Mouse (Mus musculus): ENCODE results near the gene Alkbh7. TPM values are rescaled to one million over a fixed set of nuclear protein-coding genes. Genes with fewer than 3 reads are reported as not detected.

Gene Alkbh7
- polyA plus RNA-seq, 1 experiment from 2014 or later, result 43.7 TPM

GRCm38 (mm10) chr17:56969321-56969720 lies 27.8 kb upstream of the Alkbh7 start:
- H3K9me3 ChIP-seq (ENCODE audit: control insufficient read depth, low read length), result no peaks in the 10 kb centered on the region
- no peaks in the 10 kb centered on the region for H3K27me3 ChIP-seq (replicated peaks; ENCODE audit: control insufficient read depth, insufficient read depth, low read length)
- ATAC-seq, result no peak
- no peak overlapping the region for H3K27ac ChIP-seq (ENCODE audit: low read length)
- no peak overlapping the region for H3K4me3 ChIP-seq (ENCODE audit: low read length)
- WGBS, result 39% methylated on average over 3 of the region's 3 CpGs
- no peak overlapping the region for H3K9ac ChIP-seq (ENCODE audit: low read depth, low read length)
- H3K4me1 ChIP-seq (ENCODE audit: control insufficient read depth, insufficient read depth, low read length), result 0 out of 2 replicates have a peak, but pooled peaks cover under 1% of the 10 kb centered on the region
- no peak overlapping the region for H3K4me2 ChIP-seq (ENCODE audit: low read depth, low read length)
- H3K36me3 ChIP-seq (ENCODE audit: control insufficient read depth, insufficient read depth, low read length), result no peaks in the 10 kb centered on the region

GRCm38 (mm10) chr17:56970081-56970480 lies 27.1 kb upstream of the Alkbh7 start:
- Histone ChIP-seq H3K4me2 (ENCODE audit: low read depth, low read length) (no peak overlapping the region), H3K36me3 (ENCODE audit: control insufficient read depth, insufficient read depth, low read length) (no peaks in the 10 kb centered on the region), H3K9me3 (ENCODE audit: control insufficient read depth, low read length) (no peaks in the 10 kb centered on the region), H3K4me1 (ENCODE audit: control insufficient read depth, insufficient read depth, low read length) (0 out of 2 replicates have a peak, but pooled peaks cover 3% of the 10 kb centered on the region), H3K9ac (ENCODE audit: low read depth, low read length) (no peak overlapping the region), H3K27me3 (replicated peaks; ENCODE audit: control insufficient read depth, insufficient read depth, low read length) (no peaks in the 10 kb centered on the region), H3K27ac (ENCODE audit: low read length) (no peak overlapping the region), H3K4me3 (ENCODE audit: low read length) (no peak overlapping the region)
- WGBS, result 69% methylated on average over 5 of the region's 5 CpGs
- ATAC-seq, result no peak

GRCm38 (mm10) chr17:56973956-56974707 lies 23.0 kb upstream of the Alkbh7 start:
- H3K4me1 ChIP-seq (ENCODE audit: control insufficient read depth, insufficient read depth, low read length), result peaks cover 23% of the 10 kb centered on the region
- H3K4me2 ChIP-seq (ENCODE audit: low read depth, low read length), result no peak overlapping the region
- no peaks in the 10 kb centered on the region for H3K9me3 ChIP-seq (ENCODE audit: control insufficient read depth, low read length)
- H3K27ac ChIP-seq (ENCODE audit: low read length), result peak overlapping the region; percentile 12; the same call in 1 of the 2 replicates
- no peaks in the 10 kb centered on the region for H3K27me3 ChIP-seq (replicated peaks; ENCODE audit: control insufficient read depth, insufficient read depth, low read length)
- H3K9ac ChIP-seq (ENCODE audit: low read depth, low read length), result no peak overlapping the region
- no peaks in the 10 kb centered on the region for H3K36me3 ChIP-seq (ENCODE audit: control insufficient read depth, insufficient read depth, low read length)
- no peak overlapping the region for H3K4me3 ChIP-seq (ENCODE audit: low read length)
- ATAC-seq, result peak; percentile 2
- 62% methylated on average over 13 of the region's 14 CpGs for WGBS

GRCm38 (mm10) chr17:56974708-56975240 lies 22.4 kb upstream of the Alkbh7 start:
- 52% methylated on average over 5 of the region's 5 CpGs for WGBS
- no peak overlapping the region for H3K9ac ChIP-seq (ENCODE audit: low read depth, low read length)
- H3K4me1 ChIP-seq (ENCODE audit: control insufficient read depth, insufficient read depth, low read length), result peaks cover 24% of the 10 kb centered on the region
- H3K36me3 ChIP-seq (ENCODE audit: control insufficient read depth, insufficient read depth, low read length), result no peaks in the 10 kb centered on the region
- no peak overlapping the region for H3K4me2 ChIP-seq (ENCODE audit: low read depth, low read length)
- no peaks in the 10 kb centered on the region for H3K9me3 ChIP-seq (ENCODE audit: control insufficient read depth, low read length)
- peak; percentile 54 for ATAC-seq
- H3K4me3 ChIP-seq (ENCODE audit: low read length), result no peak overlapping the region
- no peaks in the 10 kb centered on the region for H3K27me3 ChIP-seq (replicated peaks; ENCODE audit: control insufficient read depth, insufficient read depth, low read length)
- H3K27ac ChIP-seq (ENCODE audit: low read length), result peak overlapping the region; percentile 12; the same call in 1 of the 2 replicates

- Histone ChIP-seq H3K36me3 (ENCODE audit: control insufficient read depth, insufficient read depth, low read length) (no peaks in the 10 kb centered on the region), H3K9me3 (ENCODE audit: control insufficient read depth, low read length) (no peaks in the 10 kb centered on the region)
- 74% methylated on average over 3 of the region's 3 CpGs for WGBS
Measured at GRCm38 (mm10) chr17:56975391-56975790, 21.7 kb upstream of the Alkbh7 start.

GRCm38 (mm10) chr17:56976531-56977390 lies 20.4 kb upstream of the Alkbh7 start:
- 65% methylated on average over 8 of the region's 8 CpGs for WGBS
- Histone ChIP-seq H3K4me1 (ENCODE audit: control insufficient read depth, insufficient read depth, low read length) (peaks cover 26% of the 10 kb centered on the region), H3K36me3 (ENCODE audit: control insufficient read depth, insufficient read depth, low read length) (no peaks in the 10 kb centered on the region), H3K9me3 (ENCODE audit: control insufficient read depth, low read length) (no peaks in the 10 kb centered on the region), H3K9ac (ENCODE audit: low read depth, low read length) (peak overlapping the region; percentile 21; the same call in 1 of the 2 replicates), H3K27ac (ENCODE audit: low read length) (peak overlapping the region; percentile 76), H3K4me2 (ENCODE audit: low read depth, low read length) (no peak overlapping the region), H3K4me3 (ENCODE audit: low read length) (no peak overlapping the region), H3K27me3 (replicated peaks; ENCODE audit: control insufficient read depth, insufficient read depth, low read length) (no peaks in the 10 kb centered on the region)
- ATAC-seq, result peak; percentile 29

More at GRCm38 (mm10) chr17:56975391-56975790, 21.7 kb upstream of the Alkbh7 start:
- Histone ChIP-seq H3K27me3 (replicated peaks; ENCODE audit: control insufficient read depth, insufficient read depth, low read length) (no peaks in the 10 kb centered on the region), H3K9ac (ENCODE audit: low read depth, low read length) (no peak overlapping the region), H3K27ac (ENCODE audit: low read length) (no peak overlapping the region), H3K4me3 (ENCODE audit: low read length) (no peak overlapping the region), H3K4me2 (ENCODE audit: low read depth, low read length) (no peak overlapping the region), H3K4me1 (ENCODE audit: control insufficient read depth, insufficient read depth, low read length) (peaks cover 24% of the 10 kb centered on the region)
- ATAC-seq, result no peak

- no peaks in the 10 kb centered on the region for H3K36me3 ChIP-seq (ENCODE audit: control insufficient read depth, insufficient read depth, low read length)
- peaks cover 28% of the 10 kb centered on the region for H3K4me1 ChIP-seq (ENCODE audit: control insufficient read depth, insufficient read depth, low read length)
- no peak overlapping the region for H3K4me3 ChIP-seq (ENCODE audit: low read length)
- 0 out of 2 replicates have a peak overlapping the region, but pooled peaks have one; percentile 1 for H3K4me2 ChIP-seq (ENCODE audit: low read depth, low read length)
- H3K27me3 ChIP-seq (replicated peaks; ENCODE audit: control insufficient read depth, insufficient read depth, low read length), result no peaks in the 10 kb centered on the region
- peak overlapping the region; percentile 55 for H3K27ac ChIP-seq (ENCODE audit: low read length)
- no peaks in the 10 kb centered on the region for H3K9me3 ChIP-seq (ENCODE audit: control insufficient read depth, low read length)
- WGBS, result 18% methylated on average over 6 of the region's 8 CpGs
- peak overlapping the region; percentile 36; the same call in 1 of the 2 replicates for H3K9ac ChIP-seq (ENCODE audit: low read depth, low read length)
- peak; percentile 40; the same call in 1 of the 2 replicates for ATAC-seq
Measured at GRCm38 (mm10) chr17:56979524-56979923, 17.6 kb upstream of the Alkbh7 start.

GRCm38 (mm10) chr17:56981049-56981448 lies 16.1 kb upstream of the Alkbh7 start:
- WGBS, result 60% methylated on average over 7 of the region's 7 CpGs
- peak; percentile 84 for ATAC-seq
- Histone ChIP-seq H3K9me3 (ENCODE audit: control insufficient read depth, low read length) (no peaks in the 10 kb centered on the region), H3K4me1 (ENCODE audit: control insufficient read depth, insufficient read depth, low read length) (peaks cover 26% of the 10 kb centered on the region), H3K27ac (ENCODE audit: low read length) (peak overlapping the region; percentile 73), H3K4me2 (ENCODE audit: low read depth, low read length) (0 out of 2 replicates have a peak overlapping the region, but pooled peaks have one; percentile 24), H3K4me3 (ENCODE audit: low read length) (no peak overlapping the region), H3K27me3 (replicated peaks; ENCODE audit: control insufficient read depth, insufficient read depth, low read length) (no peaks in the 10 kb centered on the region), H3K9ac (ENCODE audit: low read depth, low read length) (no peak overlapping the region), H3K36me3 (ENCODE audit: control insufficient read depth, insufficient read depth, low read length) (no peaks in the 10 kb centered on the region)

DNA sequence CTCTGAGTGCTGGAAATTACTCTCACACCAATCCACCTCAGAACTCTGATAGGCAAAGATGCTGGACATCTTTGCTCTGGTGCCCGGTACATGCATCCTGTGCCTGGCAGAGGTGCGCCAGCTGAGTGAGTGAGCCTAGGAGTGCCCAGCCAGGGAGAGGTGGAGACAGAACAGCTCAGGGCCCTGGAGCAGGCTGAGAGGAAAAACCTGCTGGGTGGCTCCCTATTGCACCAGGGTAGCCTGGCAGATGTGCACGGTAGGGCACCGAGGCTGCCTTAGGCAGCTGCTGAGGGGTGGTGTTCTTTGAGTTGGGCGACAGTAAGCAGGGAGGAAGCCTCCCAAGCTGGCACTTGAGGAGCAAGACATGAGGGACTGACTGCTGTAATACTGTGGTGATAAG lies 15.1 kb upstream of the Alkbh7 start, which contains the start of gene Acer1:
TSS of gene Acer1 (minus strand) at position 114 of the 400 bp plus-strand sequence.
- Histone ChIP-seq H3K9ac (ENCODE audit: low read depth, low read length) (peak within 1 kb of the TSS; percentile 32), H3K36me3 (ENCODE audit: control insufficient read depth, insufficient read depth, low read length) (no peaks in the 10 kb centered on the region), H3K4me3 (ENCODE audit: low read length) (no peak within 1 kb of the TSS), H3K4me2 (ENCODE audit: low read depth, low read length) (peak within 1 kb of the TSS; percentile 24; the same call in 1 of the 2 replicates), H3K9me3 (ENCODE audit: control insufficient read depth, low read length) (no peaks in the 10 kb centered on the region), H3K4me1 (ENCODE audit: control insufficient read depth, insufficient read depth, low read length) (peaks cover 18% of the 10 kb centered on the region), H3K27ac (ENCODE audit: low read length) (peak within 1 kb of the TSS; percentile 73), H3K27me3 (replicated peaks; ENCODE audit: control insufficient read depth, insufficient read depth, low read length) (no peaks in the 10 kb centered on the region)
- 64% methylated on average over 5 of the region's 5 CpGs for WGBS
- no peak for ATAC-seq

All from intestine, embryonic 16.5 days (tissue).